Mouse (Mus musculus): ENCODE results near the gene Kif3a.

Kif3a gene

GRCm38 (mm10) chr11:53651441-53651840 lies 84.3 kb downstream of the Kif3a start:
- DNase-seq (ENCODE audit: low spot score), result no peak
